Mouse (Mus musculus) adrenal gland, postnatal 4 days (tissue): ENCODE measurements around the gene Hist1h1c. TPM values are rescaled to one million over a fixed set of nuclear protein-coding genes. Genes with fewer than 3 reads are reported as not detected.
"Not testable (repeated sequence)": the region's sequence is repeated elsewhere in the genome, so short reads cannot be mapped to it uniquely, and the experiment has no call there.

Experiments
- DNase-seq, 2 experiments: peaks; one replicate each; pipeline ENCODE4 v3.0.0; 2021 to 2022; ENCODE audit warnings: low spot score in 2 of 2, mixed read lengths in 2 of 2
- total RNA-seq, 2 experiments: library from RNA; stranded (reverse); gene quantifications; 2 replicates each; pipeline ENCODE4 v1.2.3; 2021

Gene Hist1h1c
- total RNA-seq, 2 experiments from 2014 or later = 583 to 655 TPM

- peak in 1 of 2 experiments; percentile 30 for DNase-seq
Observed at GRCm38 (mm10) chr13:23710374-23711089, 28.1 kb upstream of the Hist1h1c start, which contains the start of gene Hfe. Gene Hfe (minus strand): TSS chr13:23710854.

GRCm38 (mm10) chr13:23716261-23717042, 22.2 kb upstream of the Hist1h1c start:
- no peak for DNase-seq

- no peak for DNase-seq
Observed at GRCm38 (mm10) chr13:23717176-23717575, 21.4 kb upstream of the Hist1h1c start.

GRCm38 (mm10) chr13:23717593-23718245, 20.9 kb upstream of the Hist1h1c start:
- DNase-seq = not testable (repeated sequence)

- DNase-seq = no peak
Observed at GRCm38 (mm10) chr13:23724239-23724638, 14.4 kb upstream of the Hist1h1c start.

GRCm38 (mm10) chr13:23725213-23725612, 13.4 kb upstream of the Hist1h1c start:
- no peak for DNase-seq

GRCm38 (mm10) chr13:23728472-23729191, 10.0 kb upstream of the Hist1h1c start:
- DNase-seq = no peak

GRCm38 (mm10) chr13:23729192-23729525, 9.4 kb upstream of the Hist1h1c start:
- DNase-seq = no peak

GRCm38 (mm10) chr13:23729706-23730105, 8.9 kb upstream of the Hist1h1c start:
- no peak for DNase-seq

- no peak for DNase-seq
Observed at GRCm38 (mm10) chr13:23730479-23730878, 8.1 kb upstream of the Hist1h1c start.

- no peak for DNase-seq
Observed at GRCm38 (mm10) chr13:23732156-23732804, 6.3 kb upstream of the Hist1h1c start.

GRCm38 (mm10) chr13:23737091-23737490, 1.5 kb upstream of the Hist1h1c start:
- DNase-seq = no peak

- no peak for DNase-seq
Observed at GRCm38 (mm10) chr13:23738041-23738440, 567 bp upstream of the Hist1h1c start.

- peak; percentile 65 to 82 for DNase-seq
Observed at GRCm38 (mm10) chr13:23739069-23739921, 687 bp downstream of the Hist1h1c start.

GRCm38 (mm10) chr13:23739922-23740252, 1.3 kb downstream of the Hist1h1c start:
- DNase-seq = no peak

- no peak for DNase-seq
Observed at GRCm38 (mm10) chr13:23740256-23740840, 1.7 kb downstream of the Hist1h1c start.

- DNase-seq = no peak
Observed at GRCm38 (mm10) chr13:23740910-23741309, 2.3 kb downstream of the Hist1h1c start.

GRCm38 (mm10) chr13:23742007-23742406, 3.4 kb downstream of the Hist1h1c start:
- DNase-seq = no peak

- no peak for DNase-seq
Observed at GRCm38 (mm10) chr13:23743215-23743614, 4.6 kb downstream of the Hist1h1c start.

- no peak for DNase-seq
Observed at GRCm38 (mm10) chr13:23743963-23744362, 5.4 kb downstream of the Hist1h1c start.
